Mouse (Mus musculus): ENCODE measurements around the gene P2ry2.

P2ry2 gene

DNA sequence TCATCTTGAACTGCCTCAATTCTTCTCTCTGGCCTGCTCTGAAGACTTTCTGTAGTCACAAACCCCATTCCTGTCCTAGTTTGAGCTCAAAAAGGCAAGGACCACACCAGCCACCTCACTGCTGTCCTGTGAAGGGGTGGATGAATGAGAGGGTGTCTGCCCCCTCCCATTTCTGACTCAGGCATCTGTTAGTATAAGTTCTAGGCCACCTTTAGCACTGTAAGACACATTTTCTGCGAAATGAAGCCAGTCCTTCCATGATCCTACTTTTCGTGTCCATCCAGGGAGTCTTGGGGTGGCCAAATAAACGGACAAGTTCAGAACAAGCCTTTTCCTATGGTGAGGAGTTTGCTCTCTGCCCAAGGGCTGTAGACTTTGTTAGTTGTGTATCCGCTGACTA, at the start of gene P2ry2:
P2ry2 (minus strand) TSS at position 326 of the 400 bp plus-strand sequence.
- DNase-seq (ENCODE audit: extremely low spot score, low read depth, low spot score), result no peak

DNA sequence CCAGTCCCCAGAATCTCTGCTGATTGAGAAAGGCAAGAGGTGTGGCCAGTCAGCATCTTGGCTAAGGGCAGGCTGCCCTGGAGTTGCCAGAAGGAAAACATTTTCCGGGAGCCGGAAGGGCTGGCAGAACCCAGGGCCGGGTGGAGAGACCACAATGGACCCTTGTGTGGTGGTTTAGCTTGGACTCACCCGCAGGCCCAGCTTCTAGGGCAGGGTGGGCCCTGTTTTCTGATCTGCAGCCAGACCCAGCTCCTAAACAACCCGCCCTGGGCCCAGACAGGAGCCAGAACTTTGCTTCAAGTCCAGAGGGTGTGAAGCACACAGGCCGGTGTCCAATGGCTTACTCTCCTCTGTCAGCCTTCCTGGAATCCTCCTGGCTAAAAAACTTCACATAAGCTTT, 49.6 kb upstream of the P2ry2 start:
- DNase-seq (ENCODE audit: extremely low spot score, low read depth, low spot score), result no peak

DNA sequence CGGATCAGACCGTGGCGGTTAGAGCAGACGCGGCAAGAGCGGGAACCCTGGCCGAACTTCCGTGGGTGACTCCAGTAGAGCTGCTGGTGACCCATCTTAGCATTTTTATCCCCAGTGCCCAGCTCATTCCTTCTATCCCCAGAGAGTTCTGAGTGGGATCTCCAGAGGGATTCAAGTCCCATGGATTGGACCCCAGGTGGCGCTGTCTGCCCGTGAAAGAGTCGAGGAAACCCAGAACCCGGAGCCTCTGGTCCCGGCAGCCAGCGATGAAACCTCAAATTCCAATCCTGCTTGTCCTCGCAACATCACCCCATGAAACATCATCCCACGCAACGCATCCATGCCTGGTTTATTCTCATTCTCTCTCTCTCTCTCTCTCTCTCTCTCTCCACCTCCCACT, 48.7 kb upstream of the P2ry2 start:
- peak; percentile 31 for DNase-seq (ENCODE audit: extremely low spot score, low read depth, low spot score)

DNA sequence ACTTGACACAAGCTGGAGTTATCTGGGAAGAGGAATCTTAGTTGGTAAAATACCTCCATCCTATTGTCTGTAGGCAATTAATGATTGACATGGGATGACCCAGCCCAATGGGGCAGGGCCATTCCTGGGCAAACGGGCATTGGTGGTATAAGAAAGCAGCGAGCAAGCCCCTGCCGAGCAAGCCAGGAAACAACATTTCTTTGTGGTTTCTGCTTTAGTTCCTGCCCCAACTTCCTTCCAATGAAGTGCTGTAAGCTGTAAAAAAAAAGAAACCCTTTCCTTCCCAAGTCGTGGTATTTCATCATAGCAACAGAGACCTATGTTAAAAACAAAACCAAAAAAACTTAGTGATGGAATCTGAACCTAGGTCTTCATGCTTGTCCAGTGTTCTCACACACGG, 47.8 kb upstream of the P2ry2 start:
- DNase-seq (ENCODE audit: extremely low spot score, low read depth, low spot score), result no peak

DNA sequence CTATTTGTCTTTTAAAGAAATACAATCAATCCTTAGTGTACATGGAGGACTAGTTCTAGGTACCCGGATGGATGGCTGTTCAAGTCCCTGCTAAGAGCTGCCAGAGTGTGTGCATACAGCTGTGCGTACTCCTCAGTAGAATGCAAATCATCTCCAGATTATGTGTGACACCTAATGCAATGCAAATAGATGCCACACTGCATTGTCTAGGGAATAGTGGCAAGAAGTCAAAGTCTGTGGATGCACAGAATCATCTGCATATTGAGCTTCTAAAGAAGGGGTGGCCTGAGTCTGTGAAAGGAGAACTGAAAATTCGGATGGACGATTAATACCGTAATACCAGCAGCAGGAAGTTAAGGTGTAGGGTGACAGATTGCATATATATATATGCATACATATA, 46.5 kb upstream of the P2ry2 start:
- DNase-seq (ENCODE audit: extremely low spot score, low read depth, low spot score), result no peak

DNA sequence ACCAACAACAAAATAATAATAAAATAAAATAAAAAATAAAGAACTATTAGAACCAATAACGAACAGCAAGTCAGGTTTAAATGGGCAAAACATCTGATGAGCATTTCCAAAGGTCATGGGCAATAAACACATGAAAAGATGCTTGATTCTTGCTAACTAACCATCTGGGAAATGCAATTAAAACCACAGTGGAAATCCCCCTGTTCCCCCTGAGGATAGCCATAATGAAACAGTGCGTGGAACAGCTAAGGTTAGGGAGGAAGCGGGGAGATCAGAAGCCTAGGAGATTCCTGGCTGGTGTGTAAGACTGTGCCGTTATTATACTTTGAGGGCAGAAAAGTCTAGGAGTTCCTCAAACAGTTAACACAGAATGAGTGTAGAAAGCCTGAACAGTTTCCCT, 44.6 kb upstream of the P2ry2 start:
- DNase-seq (ENCODE audit: extremely low spot score, low read depth, low spot score), result no peak

DNA sequence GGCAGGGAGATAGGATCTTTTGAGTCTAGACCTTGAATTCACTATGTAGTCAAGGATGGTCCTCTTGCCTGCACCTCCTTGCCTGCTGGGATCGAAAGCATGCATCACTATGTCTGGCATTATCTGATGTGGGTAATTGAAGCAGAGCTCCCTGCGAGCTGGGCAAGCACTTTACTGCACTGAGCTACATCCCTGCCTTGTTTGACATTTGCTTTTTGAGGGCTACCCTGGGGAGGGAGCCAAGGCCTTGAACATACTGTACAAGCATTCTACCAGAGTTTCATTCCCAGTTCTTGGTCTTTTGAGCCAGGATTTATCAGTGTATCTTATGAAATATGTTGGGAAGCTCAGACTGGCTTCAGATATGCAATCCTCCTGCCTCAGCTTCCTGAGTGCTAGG, 40.5 kb upstream of the P2ry2 start:
- DNase-seq (ENCODE audit: extremely low spot score, low read depth, low spot score), result no peak

DNA sequence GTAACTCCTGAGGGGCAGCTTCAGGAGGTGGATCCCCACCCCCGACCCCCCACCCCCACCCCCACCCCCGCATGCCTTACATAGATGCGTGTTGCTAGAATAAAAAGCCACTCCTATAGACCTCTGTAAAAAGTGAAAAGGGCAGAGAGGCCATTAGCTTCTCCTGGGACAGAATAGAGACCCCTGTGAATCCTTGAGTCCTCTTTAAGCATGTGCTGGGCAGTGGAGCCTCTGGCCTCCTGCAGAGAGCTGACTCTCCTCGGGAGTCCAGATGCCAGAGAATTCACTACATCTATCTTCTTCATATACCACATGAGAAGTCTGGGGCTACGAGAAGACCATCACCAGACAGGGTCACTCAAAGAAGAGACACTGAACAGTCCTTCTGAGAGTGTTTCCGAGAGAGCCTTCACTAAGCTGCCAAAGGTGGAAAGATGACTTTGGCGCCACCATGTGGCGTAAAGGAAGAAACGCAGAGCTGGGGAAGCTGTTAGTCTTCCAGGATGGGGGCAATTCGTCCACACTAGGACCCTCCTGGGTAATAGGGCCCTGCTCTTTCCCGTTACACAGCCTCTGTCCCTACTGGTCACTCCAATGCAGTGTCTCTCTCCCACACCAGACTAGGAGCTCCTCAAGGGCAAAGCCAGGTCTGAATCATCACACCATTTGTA, 39.0 kb upstream of the P2ry2 start:
- peak; percentile 82 for DNase-seq (ENCODE audit: extremely low spot score, low read depth, low spot score)

DNA sequence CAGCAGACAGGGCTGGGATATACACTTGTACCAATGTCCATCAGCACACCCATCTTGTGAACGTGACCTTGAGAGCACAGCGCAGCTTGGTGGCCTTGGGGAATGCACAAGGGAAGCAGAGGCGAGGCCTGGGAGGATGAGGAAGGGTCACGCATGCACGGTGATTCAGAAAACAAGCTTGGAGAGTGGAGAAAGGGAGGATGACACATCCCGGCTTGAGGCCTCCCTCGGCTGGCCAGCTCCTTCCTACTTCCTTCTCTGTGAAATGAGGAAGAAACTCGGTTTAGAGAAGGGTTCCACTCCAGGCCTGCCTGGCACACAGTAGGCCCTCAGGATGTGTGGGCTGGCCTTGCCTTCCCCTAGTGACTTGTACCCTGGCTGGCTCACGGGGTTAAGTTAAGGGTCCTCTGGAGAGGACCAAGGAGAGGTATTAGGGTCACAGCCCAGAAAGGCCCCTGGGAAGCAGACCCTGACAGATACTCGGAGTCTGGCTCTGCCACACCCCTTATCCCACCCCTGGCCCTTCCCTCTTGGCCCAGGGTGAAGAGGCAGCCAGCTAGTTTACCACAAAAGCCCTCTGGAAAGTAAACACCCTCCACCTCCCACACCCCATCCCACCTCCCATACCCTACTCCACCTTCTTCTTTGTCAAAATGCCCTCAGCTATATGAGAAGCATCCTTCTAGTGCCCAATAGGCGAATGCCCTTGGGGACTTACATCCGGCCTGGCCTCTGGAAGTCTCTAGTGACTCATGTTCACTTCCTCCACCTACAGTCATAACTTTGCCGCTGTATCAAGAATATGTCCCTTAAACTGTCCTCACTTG, 38.3 kb upstream of the P2ry2 start:
- DNase-seq (ENCODE audit: extremely low spot score, low read depth, low spot score), result no peak

DNA sequence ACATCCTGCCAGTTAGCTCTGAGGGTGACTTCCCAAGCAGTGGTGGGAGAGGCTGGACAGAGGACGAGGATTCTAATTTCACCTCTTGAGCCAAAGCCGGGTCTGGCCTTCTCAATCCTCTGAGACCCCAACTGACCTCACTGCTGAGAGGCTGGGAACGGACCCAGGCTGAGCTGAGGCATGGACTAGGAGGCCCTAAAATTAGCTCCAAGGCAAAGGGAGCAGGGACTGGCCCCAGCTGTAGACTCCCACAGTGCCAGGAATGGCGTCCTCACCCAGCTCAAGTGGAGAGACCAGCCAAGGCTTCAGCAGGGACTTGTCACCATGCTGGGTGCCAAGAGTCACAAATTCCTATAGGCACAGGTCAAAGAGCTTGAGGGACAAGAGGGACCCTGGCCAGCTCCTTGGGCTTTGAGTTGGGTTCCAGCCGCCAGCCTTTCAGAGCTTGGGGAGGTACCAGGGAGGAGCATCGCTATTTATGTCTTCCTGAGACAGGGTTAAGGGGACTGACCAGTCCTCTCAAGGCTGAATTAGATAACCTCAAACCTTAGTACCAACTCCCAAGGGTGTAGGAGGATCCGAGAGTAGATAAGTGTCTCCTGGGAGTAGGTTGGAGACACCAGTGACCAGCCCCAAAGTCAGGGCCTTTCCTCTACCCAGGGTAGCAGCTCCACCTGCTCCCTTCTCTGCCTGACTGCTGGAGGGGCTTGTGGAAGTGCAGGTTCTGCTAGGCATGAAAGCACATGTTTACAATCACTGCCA, 36.8 kb upstream of the P2ry2 start:
- no peak for DNase-seq (ENCODE audit: extremely low spot score, low read depth, low spot score)

DNA sequence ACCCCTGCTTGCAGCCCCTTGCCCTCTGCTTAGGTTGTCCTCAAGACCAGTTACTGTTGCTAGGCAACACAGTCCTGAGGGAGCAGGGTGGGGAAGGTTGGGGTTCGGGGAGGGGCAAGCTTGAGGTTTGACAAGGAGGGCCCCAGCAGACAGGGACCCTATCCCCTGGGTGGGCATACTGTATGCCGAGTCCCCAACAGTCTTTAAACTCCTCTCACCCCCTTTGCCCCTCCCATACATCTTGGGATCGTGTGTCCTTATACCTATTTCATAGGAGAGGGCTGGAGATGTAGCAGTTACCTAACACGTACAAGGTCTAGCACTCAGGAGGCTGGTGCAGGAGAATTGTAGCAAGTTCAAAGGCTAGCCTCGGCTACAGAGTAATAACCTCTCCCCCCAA, 35.6 kb upstream of the P2ry2 start:
- DNase-seq (ENCODE audit: extremely low spot score, low read depth, low spot score), result no peak

DNA sequence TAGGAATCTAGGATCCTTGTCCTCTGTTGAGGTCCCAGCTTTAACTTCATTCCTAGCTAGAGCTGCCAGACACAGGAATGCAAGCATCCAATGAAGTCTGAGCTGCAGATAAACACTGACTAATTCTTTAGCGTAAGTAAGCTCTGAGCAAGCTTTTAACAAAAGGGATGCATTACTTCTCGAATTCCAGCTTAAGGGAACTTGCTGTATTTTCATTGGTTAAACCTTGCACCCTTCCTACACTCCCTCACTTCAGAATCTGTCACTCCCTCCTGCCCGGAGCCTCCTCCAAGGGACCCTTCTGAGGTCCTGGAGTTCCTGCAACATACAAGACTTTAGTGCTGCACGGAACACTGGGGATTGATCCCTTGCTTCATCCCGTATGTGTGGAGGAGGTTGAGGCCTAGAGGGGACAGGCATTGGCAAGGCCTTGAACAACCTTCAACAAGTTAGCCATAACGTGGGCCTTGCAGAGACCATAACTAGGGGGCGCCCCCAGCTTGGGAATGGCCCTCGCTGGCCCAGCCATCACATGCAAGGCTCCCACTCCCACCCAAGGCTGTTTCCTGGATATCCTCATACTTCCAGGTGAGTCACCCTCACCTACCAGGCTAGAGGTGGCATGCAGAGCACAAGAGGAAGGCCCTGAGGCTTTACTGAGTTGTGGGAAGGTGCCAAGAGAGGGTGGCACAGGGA, 31.3 kb upstream of the P2ry2 start:
- DNase-seq (ENCODE audit: extremely low spot score, low read depth, low spot score), result no peak

DNA sequence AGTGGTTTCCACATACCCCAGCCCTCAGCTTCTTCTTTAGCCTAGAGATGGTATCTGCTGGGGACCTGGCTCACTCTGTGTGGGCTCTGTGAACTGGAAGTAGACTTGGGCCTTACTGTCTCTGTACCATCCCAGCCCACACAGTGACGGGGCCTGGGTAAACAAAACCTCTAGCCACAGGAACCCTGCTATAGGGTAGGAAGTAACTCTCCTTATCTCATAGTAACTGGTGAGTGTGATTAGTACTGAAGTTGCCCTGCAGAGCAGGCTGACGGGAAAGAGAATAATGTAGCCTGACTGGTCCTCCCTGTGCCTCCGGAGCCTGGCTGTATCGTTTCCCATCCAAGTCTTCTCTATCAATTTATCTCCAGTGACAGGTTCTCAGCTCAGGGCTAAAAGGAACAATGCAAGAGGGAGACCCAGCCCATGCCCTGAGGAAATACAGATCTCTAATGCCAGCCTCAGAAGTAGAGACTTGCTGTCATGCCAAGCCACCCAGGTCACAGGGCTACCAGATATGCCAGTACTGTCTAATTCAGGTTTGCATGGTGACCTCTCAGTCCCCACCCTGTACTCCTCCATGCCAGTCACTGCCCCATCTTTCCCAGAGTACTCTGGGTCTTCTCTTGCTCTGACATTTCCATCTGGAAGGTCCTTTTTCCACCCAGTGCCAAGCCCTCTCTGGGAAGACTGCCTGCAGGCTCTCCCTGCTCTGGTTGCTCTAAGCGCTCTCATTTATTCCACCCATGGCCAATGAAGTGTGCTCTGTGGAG, 29.5 kb upstream of the P2ry2 start:
- DNase-seq (ENCODE audit: extremely low spot score, low read depth, low spot score), result no peak

DNA sequence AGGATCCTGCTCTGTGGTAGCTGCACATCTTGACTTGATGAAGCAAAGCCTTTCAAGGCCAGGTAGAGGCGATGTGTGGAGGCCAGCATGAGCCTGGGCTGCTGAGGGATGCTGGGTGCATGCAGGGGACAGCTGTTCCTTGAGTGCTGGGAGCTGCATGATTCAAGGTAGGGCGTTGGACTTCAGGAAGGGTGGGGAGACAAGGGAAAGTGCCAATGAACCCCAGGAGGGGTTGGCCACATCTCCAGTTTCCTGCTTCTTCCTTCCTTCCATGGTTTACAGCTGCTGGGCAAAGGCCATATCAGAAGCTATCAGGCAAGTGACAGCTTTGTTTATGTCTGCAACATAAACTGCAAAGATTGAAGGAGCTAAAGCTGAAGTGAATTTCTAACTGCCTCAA, 28.9 kb upstream of the P2ry2 start:
- DNase-seq (ENCODE audit: extremely low spot score, low read depth, low spot score), result no peak

DNA sequence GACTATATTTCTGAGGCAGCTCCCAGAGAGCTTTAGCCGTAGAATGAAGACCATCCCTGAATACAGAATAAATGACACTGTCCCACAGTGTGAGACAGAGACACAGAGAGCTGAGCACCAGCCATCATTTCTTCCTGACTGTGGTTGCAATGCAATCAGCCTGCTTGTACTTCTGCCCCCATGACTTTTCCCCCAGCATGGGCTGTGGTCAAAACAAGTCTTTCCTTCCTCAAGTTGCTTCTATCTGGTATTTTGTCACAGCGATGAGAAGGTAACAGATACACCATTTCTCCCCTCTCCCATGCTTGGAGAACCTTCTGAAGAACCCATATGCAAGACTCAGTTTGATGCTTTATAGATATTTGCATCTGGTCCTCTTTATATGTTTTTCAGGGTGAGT, 20.7 kb upstream of the P2ry2 start:
- DNase-seq (ENCODE audit: extremely low spot score, low read depth, low spot score), result no peak

DNA sequence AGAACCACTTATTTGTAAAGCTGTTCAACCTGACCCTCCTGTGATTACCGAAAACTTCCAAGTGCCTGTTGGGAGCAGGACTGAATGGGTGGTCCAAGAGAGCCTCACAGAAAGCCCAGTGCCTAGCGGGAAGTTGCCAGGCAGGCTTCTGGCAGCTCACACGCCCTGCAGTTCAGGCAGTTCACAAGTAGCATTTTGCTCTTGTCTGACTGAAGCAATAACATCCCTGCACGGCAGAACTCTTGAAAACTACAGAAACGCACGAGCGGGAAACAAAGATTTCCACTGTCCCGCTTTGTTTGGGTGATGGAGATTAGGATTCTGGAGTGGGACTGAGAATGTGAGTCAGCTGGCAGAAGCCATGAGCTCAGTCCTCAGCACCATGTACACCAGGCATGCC, 18.6 kb upstream of the P2ry2 start:
- no peak for DNase-seq (ENCODE audit: extremely low spot score, low read depth, low spot score)

DNA sequence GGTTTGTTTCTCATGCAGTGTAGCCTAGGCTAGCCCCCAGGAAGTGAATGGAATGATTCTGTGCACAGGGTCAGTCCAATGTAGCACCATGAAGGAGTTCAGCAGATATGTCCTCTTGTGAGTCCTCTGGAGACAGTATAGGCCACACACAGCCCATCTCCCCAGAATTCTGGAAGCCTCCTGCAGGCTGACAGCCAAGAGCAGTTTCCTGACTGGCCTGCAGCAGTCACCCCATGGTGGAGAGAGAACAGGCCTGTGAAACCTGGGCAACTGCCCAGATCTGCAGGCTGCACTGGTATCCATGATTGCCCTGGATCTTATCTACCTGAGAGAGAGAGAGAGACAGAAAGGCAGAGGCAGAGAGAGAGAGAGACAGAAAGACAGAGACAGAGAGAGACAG, 18.1 kb upstream of the P2ry2 start:
- no peak for DNase-seq (ENCODE audit: extremely low spot score, low read depth, low spot score)

DNA sequence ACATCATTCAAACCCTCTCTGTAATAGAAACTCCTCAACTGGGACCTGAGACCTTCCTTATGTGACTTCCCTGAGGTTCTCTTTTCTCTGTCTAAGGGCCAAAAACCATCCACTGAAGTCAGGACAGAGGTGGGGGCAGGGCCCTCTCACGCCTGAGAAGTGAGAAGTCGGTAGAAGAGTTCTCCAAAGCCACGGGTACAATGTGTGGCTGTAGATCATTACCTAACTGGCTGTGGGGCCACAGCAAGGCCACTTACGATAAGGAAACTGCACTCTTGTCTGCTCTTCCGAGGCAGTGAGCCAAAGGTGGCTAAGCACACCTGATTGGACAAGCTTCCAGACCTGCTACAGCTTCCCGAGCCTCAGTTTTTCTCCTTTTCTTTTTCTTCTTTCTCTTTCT, 16.8 kb upstream of the P2ry2 start:
- DNase-seq (ENCODE audit: extremely low spot score, low read depth, low spot score), result no peak

DNA sequence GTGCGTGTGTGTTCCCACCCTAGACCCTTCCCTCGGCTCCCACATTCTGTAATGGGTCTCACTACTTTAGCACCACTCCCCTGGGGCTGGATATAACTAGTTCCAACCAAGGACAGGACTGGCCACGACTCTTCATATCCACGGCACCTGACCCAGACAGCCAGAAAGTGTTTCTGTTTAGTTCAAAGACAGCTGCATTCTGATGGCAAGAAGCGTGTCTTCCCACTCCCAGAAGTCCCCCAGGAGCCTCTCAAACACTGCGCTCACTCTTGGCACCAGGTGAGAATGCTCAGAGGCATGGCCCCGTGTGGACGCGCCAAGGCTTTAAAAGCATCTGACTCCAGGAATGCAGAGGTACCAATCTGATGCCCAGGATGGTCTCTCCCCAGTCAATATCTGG, 16.3 kb upstream of the P2ry2 start:
- DNase-seq (ENCODE audit: extremely low spot score, low read depth, low spot score), result no peak

DNA sequence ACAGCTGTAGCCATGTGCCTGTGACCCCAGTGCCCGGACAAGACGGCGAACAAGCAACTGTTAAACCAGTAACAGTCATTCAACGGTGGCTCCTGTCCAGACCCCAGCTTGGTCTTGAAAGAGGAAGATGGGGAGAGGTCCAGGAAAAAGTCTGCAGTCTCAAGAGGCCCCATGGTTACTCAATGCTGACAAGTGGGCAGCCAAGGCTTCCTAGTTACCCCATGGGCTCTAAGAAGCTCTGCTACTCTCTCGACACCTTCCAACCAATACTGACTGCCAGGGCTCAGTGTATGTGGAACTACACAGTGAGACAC, 15.7 kb upstream of the P2ry2 start:
- no peak for DNase-seq (ENCODE audit: extremely low spot score, low read depth, low spot score)
